Mouse (Mus musculus) layer of hippocampus, adult 9-10 months (tissue): Measurements from ENCODE around the gene St3gal4.

ENCODE experiments used
- DNase-seq: peaks from one replicate; pipeline ENCODE4 v3.0.0; 2022; ENCODE audit warnings: low spot score

The St3gal4 gene

DNA sequence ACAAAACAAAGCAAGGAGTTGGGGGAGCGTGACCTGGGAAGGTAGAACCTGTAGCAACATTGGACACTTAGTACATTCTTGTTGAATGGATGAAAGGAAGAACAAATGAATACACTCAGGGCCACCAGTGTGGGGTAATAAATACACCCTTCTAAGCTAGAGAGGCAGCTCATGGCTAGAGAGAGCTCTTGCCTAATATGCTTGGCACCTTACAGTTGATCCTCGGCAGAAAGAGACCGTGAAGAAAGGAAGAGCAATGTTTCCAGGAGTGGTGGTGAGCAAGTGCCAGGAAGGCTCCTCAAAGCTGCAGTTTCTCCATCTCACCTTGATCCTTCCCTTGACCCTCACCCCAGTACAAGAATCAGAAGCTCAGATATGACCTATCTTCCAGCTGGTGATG is 9.5 kb upstream of the St3gal4 start:
- no peak for DNase-seq

- DNase-seq, result no peak
Measured at GRCm38 (mm10) chr9:35127561-35127960, 8.5 kb upstream of the St3gal4 start.

DNA sequence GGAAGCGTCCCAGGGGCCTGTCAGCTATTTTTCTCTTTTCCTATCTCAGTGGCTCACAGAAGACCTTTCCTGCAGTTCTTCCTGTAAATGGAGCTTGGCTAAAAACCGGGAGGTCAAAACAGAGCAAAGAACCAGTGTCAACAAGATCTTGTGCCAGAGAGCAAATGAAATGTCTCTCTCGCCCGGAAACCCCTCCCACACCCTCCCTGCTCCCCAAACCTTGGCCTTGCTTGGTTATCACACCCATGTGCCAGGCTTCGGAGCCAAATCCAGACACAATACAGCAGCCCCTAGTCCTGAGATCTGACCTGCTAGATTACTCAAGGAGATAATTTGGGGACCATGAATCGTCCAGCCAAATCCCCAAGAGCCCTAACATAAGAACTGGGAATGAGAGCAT is 8.1 kb upstream of the St3gal4 start:
- DNase-seq, result no peak

DNA sequence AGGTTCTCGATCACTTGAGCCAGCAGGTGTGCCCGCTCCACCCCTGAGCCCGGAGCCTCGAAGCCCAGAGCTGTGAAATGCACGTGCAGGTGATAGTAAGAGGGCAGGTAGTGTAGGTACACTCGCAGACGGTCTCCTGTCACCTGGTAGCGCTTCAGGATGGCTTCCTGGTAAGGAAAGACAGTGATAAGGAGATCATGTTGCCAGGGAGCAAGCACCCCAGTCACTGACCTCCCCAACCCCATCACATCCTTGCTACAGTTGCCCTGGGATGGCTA is 5.5 kb upstream of the St3gal4 start:
- DNase-seq, result no peak

- DNase-seq, result no peak
Measured at GRCm38 (mm10) chr9:35123804-35124677, 5.0 kb upstream of the St3gal4 start.

GRCm38 (mm10) chr9:35123456-35123803 is 4.4 kb upstream of the St3gal4 start:
- no peak for DNase-seq

GRCm38 (mm10) chr9:35122551-35123266 is 3.6 kb upstream of the St3gal4 start:
- DNase-seq, result no peak

GRCm38 (mm10) chr9:35118563-35118962 is 505 bp downstream of the St3gal4 start:
- no peak for DNase-seq

DNA sequence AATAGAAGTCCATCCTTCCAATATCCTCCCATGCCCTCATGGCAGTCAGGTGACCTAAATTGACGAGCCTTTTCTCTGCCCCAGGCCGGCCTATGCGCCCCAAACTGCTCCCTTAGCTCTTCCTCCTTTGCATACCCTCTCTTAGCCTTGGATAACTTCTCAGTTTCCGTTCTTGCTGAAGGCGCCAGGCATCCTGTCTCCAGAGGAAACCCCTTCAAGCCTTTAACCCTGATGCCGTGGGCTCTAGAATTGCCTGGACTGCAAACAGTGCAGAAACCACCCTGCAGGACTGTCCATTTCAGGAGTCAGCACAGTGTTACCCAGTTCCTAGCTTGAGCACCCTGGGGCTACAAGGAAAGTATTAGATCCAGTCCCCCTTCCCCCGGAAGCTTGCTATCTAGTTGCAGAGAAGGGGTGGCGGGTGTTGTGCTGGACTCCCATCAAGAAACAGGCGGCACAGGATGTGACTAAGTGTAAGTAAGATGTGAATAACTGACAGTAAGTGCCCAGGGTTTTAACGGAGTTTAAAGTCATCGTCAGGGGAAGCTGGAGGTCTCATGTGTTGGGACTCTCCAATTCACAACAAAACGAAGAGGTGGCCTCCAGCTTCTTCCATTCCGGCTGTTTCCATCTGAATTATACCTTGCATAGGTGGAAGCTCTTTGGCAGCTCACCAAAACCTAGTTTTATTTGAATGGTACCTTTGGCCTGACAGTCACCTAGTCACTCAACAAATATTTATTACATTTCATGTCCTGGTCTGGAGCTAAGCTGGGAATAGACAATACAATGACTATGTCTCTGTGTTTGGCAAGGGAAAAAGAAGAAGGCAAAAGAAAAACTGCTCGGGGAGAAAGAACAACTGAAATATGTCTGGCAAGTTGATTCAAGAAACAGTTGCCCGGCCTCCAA is 1.4 kb downstream of the St3gal4 start:
- DNase-seq, result no peak

GRCm38 (mm10) chr9:35116391-35117381 is 2.4 kb downstream of the St3gal4 start:
- DNase-seq, result no peak

- no peak for DNase-seq
Measured at GRCm38 (mm10) chr9:35115804-35116203, 3.3 kb downstream of the St3gal4 start.

DNA sequence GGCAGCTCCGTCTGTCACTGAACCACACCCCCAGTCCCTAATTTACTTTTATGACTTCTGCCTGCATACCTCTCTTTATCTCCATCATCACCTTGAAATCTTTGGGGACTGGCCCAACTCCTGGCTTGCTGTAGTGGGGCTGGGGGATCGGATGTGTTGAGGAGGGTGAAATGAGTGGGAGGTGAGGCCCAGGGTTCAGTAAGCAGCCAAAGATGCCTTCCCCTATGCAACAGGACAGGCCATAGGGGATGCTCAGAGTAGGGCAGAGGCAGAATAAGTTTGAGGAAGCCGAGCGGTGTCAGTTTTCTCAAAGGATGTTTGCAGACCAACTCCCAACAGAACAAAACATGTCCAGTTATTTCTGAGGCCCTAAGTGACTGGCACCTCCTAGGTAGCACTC is 3.8 kb downstream of the St3gal4 start:
- no peak for DNase-seq

- no peak for DNase-seq
Measured at GRCm38 (mm10) chr9:35114234-35114633, 4.8 kb downstream of the St3gal4 start.

- DNase-seq, result no peak
Measured at GRCm38 (mm10) chr9:35111941-35112595, 7.0 kb downstream of the St3gal4 start.

- no peak for DNase-seq
Measured at GRCm38 (mm10) chr9:35111446-35111845, 7.6 kb downstream of the St3gal4 start.

GRCm38 (mm10) chr9:35110567-35110966 is 8.5 kb downstream of the St3gal4 start:
- DNase-seq, result no peak

DNA sequence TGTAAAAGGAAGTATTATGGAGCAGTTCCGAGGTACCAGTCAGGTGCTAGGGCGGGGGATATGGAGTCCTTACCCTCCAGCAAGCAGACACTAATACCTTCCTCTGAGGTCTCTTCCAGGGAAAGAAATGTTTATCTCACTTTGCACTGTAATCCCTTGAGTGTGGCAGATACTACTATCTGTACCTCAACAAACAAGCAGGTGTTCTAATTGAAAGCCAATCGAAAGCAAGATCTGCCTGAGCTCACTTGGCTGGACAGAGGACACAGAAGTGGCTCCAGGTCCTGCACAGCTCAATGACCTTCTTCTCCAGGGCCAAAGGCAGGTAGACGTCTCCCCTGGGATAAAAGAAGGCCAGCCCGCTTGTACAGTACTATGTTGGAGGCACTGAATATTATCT is 9.0 kb downstream of the St3gal4 start:
- DNase-seq, result no peak

GRCm38 (mm10) chr9:35108916-35109315 is 10.2 kb downstream of the St3gal4 start:
- DNase-seq, result peak; percentile 65

- DNase-seq, result no peak
Measured at GRCm38 (mm10) chr9:35108066-35108465, 11.0 kb downstream of the St3gal4 start.

- no peak for DNase-seq
Measured at GRCm38 (mm10) chr9:35107396-35107795, 11.7 kb downstream of the St3gal4 start.
